Mouse (Mus musculus) cerebral cortex, adult 2 months (tissue): ENCODE measurements around the gene Clpx.

Experiments used
- WGBS: fragments of 180-500 bp; shearing (Covaris S2); methylation state at CpG from one replicate; pipeline ENCODE4 v1.1.7; 2018; 5-methylcytosine and 5-hydroxymethylcytosine counted together

The Clpx gene

GRCm38 (mm10) chr9:65292421-65292820 lies 1.6 kb upstream of the Clpx start:
- 75% methylated on average over 3 of the region's 3 CpGs for WGBS

- 19% methylated on average over 5 of the region's 5 CpGs for WGBS
Observed at GRCm38 (mm10) chr9:65293119-65293518, 941 bp upstream of the Clpx start.

GRCm38 (mm10) chr9:65293580-65293972 lies 484 bp upstream of the Clpx start:
- under 1% methylated on average over 9 of the region's 9 CpGs for WGBS

DNA sequence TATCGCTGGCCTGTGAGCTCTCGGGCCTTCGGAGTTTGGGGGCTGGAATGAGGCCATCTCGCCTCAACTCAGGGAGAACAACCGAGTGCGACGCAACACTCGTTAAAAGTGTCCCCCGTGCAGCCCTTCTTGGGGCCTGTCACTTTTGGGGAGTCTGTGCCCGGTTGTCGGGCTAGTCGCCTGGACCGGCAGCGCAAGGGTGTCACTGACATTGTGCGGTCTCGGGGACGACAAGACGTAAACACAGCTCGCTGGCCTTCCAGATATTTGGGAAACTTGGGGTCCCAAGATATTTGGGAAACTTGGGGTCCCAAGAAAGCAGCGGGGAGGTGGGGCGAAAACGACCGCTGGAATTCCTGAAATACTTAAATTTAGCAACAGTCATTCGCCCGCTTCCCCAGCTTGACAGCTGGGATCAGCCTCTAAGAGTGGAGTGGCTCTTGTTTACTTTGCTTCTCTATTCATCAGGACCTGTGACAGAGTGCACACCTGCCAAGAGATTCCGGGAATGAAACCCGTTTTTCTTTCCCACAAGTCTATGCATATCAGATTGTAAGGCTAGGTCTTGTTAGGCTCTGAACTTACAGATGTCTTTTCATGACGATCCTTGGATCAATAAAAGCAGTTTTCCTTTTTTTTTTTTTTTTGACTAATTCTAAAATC lies 787 bp downstream of the Clpx start:
- WGBS, result 2% methylated on average over 28 of the region's 28 CpGs

DNA sequence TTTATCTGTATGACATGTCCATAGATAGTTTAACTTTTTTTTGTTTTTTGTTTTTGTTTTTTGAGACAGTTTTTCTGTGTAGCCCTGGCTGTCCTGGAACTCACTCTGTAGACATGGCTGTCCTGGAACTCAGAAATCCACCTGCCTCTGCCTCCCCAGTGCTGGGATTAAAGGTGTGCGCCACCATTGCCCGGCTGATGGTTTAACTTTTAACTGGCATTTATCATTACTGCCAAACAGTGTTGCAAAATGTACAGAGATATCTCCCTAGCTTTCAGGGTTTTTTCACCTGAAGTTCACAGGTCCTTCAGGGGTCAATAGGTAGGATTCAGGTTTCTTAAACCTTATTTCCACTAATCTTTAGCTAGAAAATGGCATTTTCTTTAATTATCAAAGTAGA lies 3.0 kb downstream of the Clpx start:
- WGBS, result 99% methylated on average over 2 of the region's 2 CpGs

- 88% methylated on average over 3 of the region's 3 CpGs for WGBS
Observed at GRCm38 (mm10) chr9:65298761-65299160, 4.7 kb downstream of the Clpx start.

GRCm38 (mm10) chr9:65299650-65300049 lies 5.6 kb downstream of the Clpx start:
- 87% methylated on average over 7 of the region's 7 CpGs for WGBS

GRCm38 (mm10) chr9:65302327-65302983 lies 8.4 kb downstream of the Clpx start:
- WGBS, result 67% methylated on average over 4 of the region's 4 CpGs

GRCm38 (mm10) chr9:65303586-65303985 lies 9.5 kb downstream of the Clpx start:
- WGBS, result 67% methylated on average over 4 of the region's 4 CpGs

DNA sequence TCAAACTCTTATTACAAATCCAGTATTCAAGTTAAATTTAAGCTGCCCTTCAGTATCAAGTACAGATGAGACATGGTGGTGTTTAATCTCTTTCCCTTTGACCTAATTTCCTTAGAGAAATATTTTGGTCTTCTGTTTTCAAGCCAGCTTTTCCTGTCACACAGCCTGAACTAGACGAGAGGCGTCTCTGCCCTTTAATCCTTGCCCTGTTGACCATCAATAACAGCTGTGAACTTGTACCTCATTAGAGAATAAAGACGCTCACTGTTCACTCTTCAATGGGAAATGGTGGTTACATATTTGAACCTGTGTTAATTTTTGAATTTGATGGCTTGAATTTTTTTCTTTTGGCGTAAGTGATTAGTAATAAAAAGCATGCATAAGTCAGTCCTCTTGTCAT lies 10.2 kb downstream of the Clpx start:
- WGBS, result 71% methylated on average over 4 of the region's 4 CpGs

- WGBS, result 67% methylated on average over 2 of the region's 2 CpGs
Observed at GRCm38 (mm10) chr9:65306672-65307071, 12.6 kb downstream of the Clpx start.

- 78% methylated on average over 1 of the region's 1 CpGs for WGBS
Observed at GRCm38 (mm10) chr9:65308011-65308410, 14.0 kb downstream of the Clpx start.

DNA sequence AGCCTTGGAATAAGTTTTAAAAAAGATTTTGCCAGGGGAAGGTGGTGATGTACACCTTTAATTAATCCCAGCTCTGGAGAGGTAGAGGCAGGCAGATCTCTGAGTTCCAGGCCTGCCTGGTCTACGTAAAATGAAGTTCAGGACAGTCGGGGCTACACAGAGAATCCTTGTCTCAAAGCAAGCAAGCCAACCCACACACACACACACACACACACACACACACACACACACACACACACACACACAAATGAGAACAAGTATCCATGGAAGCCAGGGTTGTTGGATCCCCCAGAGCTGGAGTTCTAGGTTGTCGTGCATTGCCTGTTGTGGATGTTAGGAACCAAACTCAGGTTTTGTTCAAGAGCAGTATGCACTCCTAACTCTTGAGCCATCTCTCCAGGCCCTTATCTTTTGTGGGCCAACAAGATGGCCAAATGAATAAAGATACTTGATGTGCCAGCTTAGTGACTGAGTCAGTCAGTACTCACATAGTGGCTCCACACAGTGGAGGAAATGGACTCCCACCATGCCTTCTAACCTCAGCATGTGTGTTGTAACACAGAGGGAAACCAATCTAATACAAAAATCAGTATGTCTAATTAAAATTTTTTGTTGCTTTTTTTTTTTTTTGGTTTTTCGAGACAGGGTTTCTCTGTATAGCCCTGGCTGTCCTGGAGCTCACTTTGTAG lies 18.8 kb downstream of the Clpx start:
- WGBS, result 90% methylated on average over 4 of the region's 4 CpGs

DNA sequence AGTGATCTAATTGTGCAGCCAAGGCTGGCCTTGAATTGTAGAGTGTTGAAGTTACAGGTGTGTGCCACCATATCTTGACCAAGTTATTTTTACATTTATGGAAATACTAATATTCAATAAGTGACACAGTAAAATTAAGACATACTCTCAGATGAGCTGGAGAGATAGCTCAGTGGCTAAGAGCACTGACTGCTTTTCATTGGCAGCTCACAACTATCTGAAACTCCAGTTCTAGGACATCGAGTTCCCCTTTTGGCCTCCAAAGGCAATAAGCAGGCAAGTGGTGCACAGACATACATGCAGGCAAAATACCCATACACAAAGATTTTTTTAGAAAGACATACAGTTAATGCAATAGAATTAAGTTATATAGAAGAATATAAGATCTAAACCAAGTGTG lies 19.8 kb downstream of the Clpx start:
- WGBS, result 93% methylated on average over 1 of the region's 1 CpGs

- 87% methylated on average over 11 of the region's 11 CpGs for whole genome bisulfite sequencing
Observed at GRCm38 (mm10) chr9:65322255-65322900, 28.3 kb downstream of the Clpx start.

- WGBS, result 77% methylated on average over 2 of the region's 2 CpGs
Observed at GRCm38 (mm10) chr9:65327371-65327770, 33.3 kb downstream of the Clpx start.

GRCm38 (mm10) chr9:65333958-65334357 lies 39.9 kb downstream of the Clpx start:
- 95% methylated on average over 5 of the region's 5 CpGs for WGBS

- 85% methylated on average over 4 of the region's 4 CpGs for WGBS
Observed at GRCm38 (mm10) chr9:65339146-65339545, 45.1 kb downstream of the Clpx start.

- 88% methylated on average over 2 of the region's 2 CpGs for WGBS
Observed at GRCm38 (mm10) chr9:65340414-65340813, 46.4 kb downstream of the Clpx start.

DNA sequence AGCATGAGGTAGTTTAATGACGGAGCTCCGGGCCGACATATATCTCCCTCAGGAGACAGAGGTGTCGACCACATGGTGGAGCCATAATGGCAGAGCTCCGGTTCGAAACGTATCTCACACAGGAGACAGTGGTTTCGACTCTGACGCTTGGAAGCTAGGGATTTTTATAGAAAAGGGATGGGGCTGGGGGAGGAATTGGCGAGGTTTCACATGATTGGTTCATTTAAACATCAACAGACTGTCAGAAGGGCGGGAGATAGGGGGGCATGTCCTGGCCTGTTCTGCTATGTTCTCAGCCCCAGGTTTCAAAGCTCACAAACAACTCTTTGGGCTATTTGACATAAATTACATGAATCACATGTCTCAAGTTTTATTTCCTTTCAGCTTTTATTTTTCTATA lies 51.4 kb downstream of the Clpx start:
- 34% methylated on average over 11 of the region's 11 CpGs for WGBS

DNA sequence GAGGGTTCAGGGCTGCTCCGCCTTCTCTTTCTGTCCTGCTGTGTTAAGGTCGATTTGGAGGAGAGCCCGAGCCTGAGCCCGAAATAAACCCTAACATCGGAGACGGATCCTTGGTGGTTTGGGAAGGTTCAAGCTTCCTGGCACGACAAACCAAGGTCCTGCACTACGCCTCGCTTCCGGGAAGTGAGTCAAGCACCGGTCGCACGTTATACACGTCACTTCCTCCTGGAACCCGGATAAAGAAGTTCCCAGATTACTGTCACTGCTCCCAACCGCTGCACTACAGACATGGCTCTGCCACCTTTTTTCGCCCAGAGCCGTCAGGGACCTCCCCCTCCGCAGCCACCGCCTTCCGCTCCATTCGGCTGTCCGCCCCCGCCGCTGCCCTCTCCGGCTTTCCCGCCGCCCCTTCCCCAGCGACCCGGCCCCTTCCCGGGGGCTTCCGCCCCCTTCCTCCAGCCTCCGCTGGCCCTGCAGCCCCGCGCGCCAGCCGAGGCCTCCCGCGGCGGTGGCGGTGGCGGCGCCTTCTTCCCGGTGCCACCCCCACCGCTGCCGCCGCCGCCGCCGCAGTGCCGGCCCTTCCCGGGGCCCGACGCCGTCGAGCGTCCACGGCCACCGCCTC lies 51.9 kb downstream of the Clpx start, which contains the start of gene Pdcd7:
Gene Pdcd7 (plus strand): TSS at position 251 of the 622 bp plus-strand sequence.
- under 1% methylated on average over 58 of the region's 59 CpGs for WGBS
